Mouse (Mus musculus) lung, embryonic 14.5 days (tissue): Measurements from ENCODE around the gene Gab2. TPM values are rescaled to one million over a fixed set of nuclear protein-coding genes. Genes with fewer than 3 reads are reported as not detected.

Experiments used
- ATAC-seq: fragments of 200-750 bp; cut with Nextera tagmentation; 2 replicates; pipeline ENCODE4 v1.8.0; 2017; ENCODE audit warnings: mild to moderate bottlenecking, moderate TSS enrichment, moderate library complexity; ENCODE audit not compliant: insufficient read depth
- DNase-seq: peaks from one replicate; pipeline ENCODE4 v3.0.0-alpha.2; 2015
- H3K27ac ChIP-seq: fragments of 300-500 bp; sonication (generic); 2 replicates; pipeline ENCODE4 v1.5.1; 2014; ENCODE audit warnings: low read depth, mild to moderate bottlenecking, moderate library complexity
- H3K27me3 ChIP-seq: fragments of 300-500 bp; sonication (generic); 2 replicates; pipeline ENCODE4 v1.6.1; 2014; ENCODE audit warnings: low read length, control low read depth; ENCODE audit not compliant: insufficient read depth
- H3K36me3 ChIP-seq: fragments of 300-500 bp; sonication (generic); 2 replicates; pipeline ENCODE4 v1.6.1; 2014; ENCODE audit warnings: control low read depth; ENCODE audit not compliant: insufficient read depth
- H3K4me1 ChIP-seq: fragments of 300-500 bp; sonication (generic); 2 replicates; pipeline ENCODE4 v1.6.1; 2014; ENCODE audit warnings: antibody characterized with exemption, control low read depth; ENCODE audit not compliant: insufficient read depth
- H3K4me2 ChIP-seq: fragments of 300-500 bp; sonication (generic); 2 replicates; pipeline ENCODE4 v1.6.1; 2014; ENCODE audit warnings: mild to moderate bottlenecking
- H3K4me3 ChIP-seq: fragments of 300-500 bp; sonication (generic); 2 replicates; pipeline ENCODE4 v1.5.1; 2014; ENCODE audit warnings: low read depth, low read length
- H3K9ac ChIP-seq: fragments of 300-500 bp; sonication (generic); 2 replicates; pipeline ENCODE4 v1.6.1; 2014
- H3K9me3 ChIP-seq: fragments of 300-500 bp; sonication (generic); 2 replicates; pipeline ENCODE4 v1.6.1; 2016; ENCODE audit warnings: low read depth, low read length, control low read depth
- CTCF ChIP-seq: IDR thresholded peaks from 2 replicates; pipeline ENCODE4 v1.5.1; 2016; ENCODE audit warnings: antibody characterized with exemption, low read depth
- WGBS: fragments of 180-500 bp; shearing (Covaris S2); extraction: QIAGEN DNeasy Blood & Tissue Kit; methylation state at CpG from one replicate; pipeline ENCODE4 v1.1.7; 2014; 5-methylcytosine and 5-hydroxymethylcytosine counted together
- polyA plus RNA-seq: library from polyadenylated mRNA; unstranded; fragments of >200 nt; fragmentation: Nextera tagmentation; extraction: Ambion mirVana; gene quantifications from 2 replicates; pipeline ENCODE4 v1.2.1, GENCODE M21; 2014

The Gab2 gene
- polyA plus RNA-seq, 1 experiment from 2014 or later, result 9.3 TPM

DNA sequence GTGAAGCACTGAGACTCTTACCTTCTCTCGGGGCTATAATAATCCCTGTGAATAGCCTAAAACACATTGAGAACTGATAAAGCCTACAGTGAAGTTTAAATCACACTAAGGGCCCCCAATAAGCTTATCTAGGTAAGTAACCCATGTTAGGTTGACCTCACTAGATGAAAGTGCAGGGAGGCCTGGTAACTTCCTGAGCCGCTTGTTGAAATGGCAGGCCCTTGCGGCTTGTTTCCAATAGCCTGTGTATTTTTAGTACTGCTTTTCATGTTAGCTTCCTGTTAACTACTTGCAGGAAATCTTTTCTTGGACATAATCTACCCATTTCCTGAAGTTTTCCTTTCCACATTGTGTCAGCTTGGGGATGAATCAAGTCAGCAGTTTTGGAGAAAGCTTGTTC, 90.7 kb downstream of the Gab2 start:
- H3K27ac ChIP-seq, result peak overlapping the region; percentile 54; the same call in 1 of the 2 replicates
- TF ChIP-seq CTCF, result no peak
- ATAC-seq (no peak), DNase-seq (peak; percentile 38)
- WGBS, result 49% methylated on average over 3 of the region's 3 CpGs
- no peaks in the 10 kb centered on the region for H3K9me3 ChIP-seq
- H3K27me3 ChIP-seq, result no peaks in the 10 kb centered on the region
- H3K4me3 ChIP-seq, result no peak overlapping the region
- H3K9ac ChIP-seq, result no peak overlapping the region
- H3K4me2 ChIP-seq, result no peak overlapping the region
- H3K4me1 ChIP-seq, result 0 out of 2 replicates have a peak, but pooled peaks cover 4% of the 10 kb centered on the region
- H3K36me3 ChIP-seq, result no peaks in the 10 kb centered on the region

GRCm38 (mm10) chr7:97181931-97182330, 100.5 kb downstream of the Gab2 start:
- no peaks in the 10 kb centered on the region for H3K9me3 ChIP-seq
- no peaks in the 10 kb centered on the region for H3K27me3 ChIP-seq
- ATAC-seq (no peak), DNase-seq (no peak)
- H3K36me3 ChIP-seq, result no peaks in the 10 kb centered on the region
- H3K27ac ChIP-seq, result no peak overlapping the region
- no peak overlapping the region for H3K9ac ChIP-seq
- peaks cover 6% of the 10 kb centered on the region; the same call in 1 of the 2 replicates for H3K4me1 ChIP-seq
- no peak for TF ChIP-seq CTCF
- WGBS, result 71% methylated on average over 1 of the region's 1 CpGs
- no peak overlapping the region for H3K4me3 ChIP-seq
- no peak overlapping the region for H3K4me2 ChIP-seq

- H3K36me3 ChIP-seq, result no peaks in the 10 kb centered on the region
- H3K4me2 ChIP-seq, result no peak overlapping the region
- H3K27ac ChIP-seq, result 0 out of 2 replicates have a peak overlapping the region, but pooled peaks have one; percentile 18
- peaks cover 6% of the 10 kb centered on the region; the same call in 1 of the 2 replicates for H3K4me1 ChIP-seq
- H3K27me3 ChIP-seq, result no peaks in the 10 kb centered on the region
- 25% methylated on average over 4 of the region's 4 CpGs for WGBS
- ATAC-seq (no peak), DNase-seq (peak; percentile 22)
- H3K9me3 ChIP-seq, result no peaks in the 10 kb centered on the region
- no peak overlapping the region for H3K4me3 ChIP-seq
- no peak for TF ChIP-seq CTCF
- H3K9ac ChIP-seq, result no peak overlapping the region
These were observed 102.0 kb downstream of the Gab2 start for GRCm38 (mm10) chr7:97183426-97183825.

DNA sequence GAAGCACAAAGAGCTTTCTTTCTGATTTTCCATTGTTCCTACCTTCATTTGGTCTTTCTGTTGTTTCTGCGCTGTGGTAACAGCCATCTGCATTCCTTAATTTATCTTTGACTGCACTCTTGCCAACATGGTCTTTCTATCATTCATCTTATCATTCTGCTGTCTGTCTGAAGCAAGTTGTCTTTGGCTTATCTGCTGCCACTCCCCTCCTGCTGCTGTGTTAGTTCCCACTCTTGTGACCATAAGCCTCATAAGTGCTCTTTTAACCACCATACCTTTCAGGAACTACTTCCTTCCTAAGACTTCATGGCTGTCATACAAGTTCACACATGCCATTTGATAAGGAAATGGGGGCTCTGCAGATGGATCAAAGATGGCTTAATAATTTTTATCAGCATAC, 102.6 kb downstream of the Gab2 start:
- H3K36me3 ChIP-seq, result no peaks in the 10 kb centered on the region
- H3K27me3 ChIP-seq, result no peaks in the 10 kb centered on the region
- no peak overlapping the region for H3K4me2 ChIP-seq
- 41% methylated on average over 1 of the region's 1 CpGs for WGBS
- no peak for TF ChIP-seq CTCF
- no peak overlapping the region for H3K4me3 ChIP-seq
- ATAC-seq (no peak), DNase-seq (no peak)
- H3K27ac ChIP-seq, result no peak overlapping the region
- peaks cover 6% of the 10 kb centered on the region; the same call in 1 of the 2 replicates for H3K4me1 ChIP-seq
- no peak overlapping the region for H3K9ac ChIP-seq
- H3K9me3 ChIP-seq, result no peaks in the 10 kb centered on the region

GRCm38 (mm10) chr7:97187387-97188081, 106.1 kb downstream of the Gab2 start:
- DNase-seq (no peak), ATAC-seq (no peak)
- no peak overlapping the region for H3K27ac ChIP-seq
- no peaks in the 10 kb centered on the region for H3K27me3 ChIP-seq
- peaks cover 6% of the 10 kb centered on the region; the same call in 1 of the 2 replicates for H3K4me1 ChIP-seq
- 89% methylated on average over 2 of the region's 2 CpGs for WGBS
- no peak for TF ChIP-seq CTCF
- no peak overlapping the region for H3K4me2 ChIP-seq
- H3K36me3 ChIP-seq, result no peaks in the 10 kb centered on the region
- no peak overlapping the region for H3K4me3 ChIP-seq
- H3K9ac ChIP-seq, result no peak overlapping the region
- no peaks in the 10 kb centered on the region for H3K9me3 ChIP-seq

- Histone ChIP-seq H3K4me1 (peaks cover under 1% of the 10 kb centered on the region; the same call in 1 of the 2 replicates), H3K27me3 (no peaks in the 10 kb centered on the region), H3K27ac (no peak overlapping the region), H3K36me3 (no peaks in the 10 kb centered on the region), H3K4me2 (no peak overlapping the region), H3K4me3 (no peak overlapping the region), H3K9me3 (no peaks in the 10 kb centered on the region), H3K9ac (no peak overlapping the region)
- DNase-seq (no peak), ATAC-seq (no peak)
- no peak for TF ChIP-seq CTCF
- 51% methylated on average over 1 of the region's 1 CpGs for WGBS
These were observed 107.7 kb downstream of the Gab2 start for GRCm38 (mm10) chr7:97189116-97189515.

DNA sequence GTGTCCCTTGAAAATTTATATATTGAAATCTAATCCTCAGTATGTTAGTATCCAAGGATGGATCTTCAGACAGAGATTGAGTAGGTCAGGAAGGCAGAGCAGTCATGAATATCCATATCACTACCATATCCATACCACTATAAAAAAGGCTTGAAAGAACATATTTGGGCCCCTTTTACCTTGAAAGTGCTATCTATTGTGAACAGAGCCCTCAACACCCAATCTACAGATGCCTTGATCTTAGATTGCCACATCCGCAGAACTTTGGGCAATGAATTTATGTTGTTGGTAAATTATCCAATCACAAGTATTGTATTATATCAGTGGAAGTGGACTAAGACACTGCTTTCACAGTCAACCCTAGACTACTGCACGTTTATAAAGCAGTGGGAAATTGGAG, 122.5 kb downstream of the Gab2 start:
- Histone ChIP-seq H3K9ac (no peak overlapping the region), H3K4me3 (no peak overlapping the region), H3K4me1 (no peaks in the 10 kb centered on the region), H3K9me3 (no peaks in the 10 kb centered on the region), H3K27me3 (no peaks in the 10 kb centered on the region), H3K4me2 (no peak overlapping the region), H3K36me3 (no peaks in the 10 kb centered on the region), H3K27ac (no peak overlapping the region)
- ATAC-seq (no peak), DNase-seq (no peak)
- WGBS, result 77% methylated on average over 2 of the region's 2 CpGs
- TF ChIP-seq CTCF, result no peak
